Mouse (Mus musculus) adrenal gland, postnatal 36 days (tissue): ENCODE measurements around the gene Nap1l1. TPM values are rescaled to one million over a fixed set of nuclear protein-coding genes. Genes with fewer than 3 reads are reported as not detected.
A peak's percentile ranks its signal among the peaks of the same experiment; 100 is the strongest.
"Not testable (repeated sequence)": the region's sequence is repeated elsewhere in the genome, so short reads cannot be mapped to it uniquely, and the experiment has no call there.

Experiments used
- DNase-seq, 2 experiments: peaks; one replicate each; pipeline ENCODE4 v3.0.0; 2021; ENCODE audit warnings: mixed read lengths in 1 of 2
- total RNA-seq, 2 experiments: library from RNA; stranded (reverse); gene quantifications; 2 replicates each; pipeline ENCODE4 v1.2.3; 2021

The Nap1l1 gene
- total RNA-seq, 2 experiments from 2014 or later = 140 to 149 TPM

- no peak for DNase-seq
Measured at GRCm38 (mm10) chr10:111476989-111477510, 4.0 kb downstream of the Nap1l1 start.

- DNase-seq = no peak
Measured at GRCm38 (mm10) chr10:111479599-111479998, 6.6 kb downstream of the Nap1l1 start.

- DNase-seq = no peak
Measured at GRCm38 (mm10) chr10:111482654-111483053, 9.6 kb downstream of the Nap1l1 start.

GRCm38 (mm10) chr10:111484079-111484478 lies 11.1 kb downstream of the Nap1l1 start:
- no peak for DNase-seq

GRCm38 (mm10) chr10:111488793-111489192 lies 15.8 kb downstream of the Nap1l1 start:
- DNase-seq = no peak

GRCm38 (mm10) chr10:111490079-111490478 lies 17.1 kb downstream of the Nap1l1 start:
- DNase-seq = not testable (repeated sequence)

GRCm38 (mm10) chr10:111495888-111496287 lies 22.9 kb downstream of the Nap1l1 start:
- DNase-seq = peak in 1 of 2 experiments; percentile 54

GRCm38 (mm10) chr10:111499892-111500291 lies 26.9 kb downstream of the Nap1l1 start:
- no peak for DNase-seq

- DNase-seq = peak; percentile 79 to 82
Measured at GRCm38 (mm10) chr10:111503071-111503470, 30.0 kb downstream of the Nap1l1 start.

- DNase-seq = peak in 1 of 2 experiments; percentile 41
Measured at GRCm38 (mm10) chr10:111503716-111504115, 30.7 kb downstream of the Nap1l1 start.

- no peak for DNase-seq
Measured at GRCm38 (mm10) chr10:111504606-111505005, 31.6 kb downstream of the Nap1l1 start.

GRCm38 (mm10) chr10:111505406-111505805 lies 32.4 kb downstream of the Nap1l1 start:
- no peak for DNase-seq

GRCm38 (mm10) chr10:111506101-111506925 lies 33.3 kb downstream of the Nap1l1 start, which contains the start of gene Phlda1:
Phlda1 (plus strand) TSS chr10:111506286.
- peak; percentile 98 to 99 for DNase-seq

- peak in 1 of 2 experiments; percentile 54 for DNase-seq
Measured at GRCm38 (mm10) chr10:111506926-111507459, 34.0 kb downstream of the Nap1l1 start.

GRCm38 (mm10) chr10:111507460-111508211 lies 34.6 kb downstream of the Nap1l1 start:
- DNase-seq = peak; percentile 67 to 79

GRCm38 (mm10) chr10:111508324-111509080 lies 35.5 kb downstream of the Nap1l1 start:
- DNase-seq = no peak

GRCm38 (mm10) chr10:111509103-111509784 lies 36.2 kb downstream of the Nap1l1 start:
- DNase-seq = no peak

GRCm38 (mm10) chr10:111509981-111510380 lies 37.0 kb downstream of the Nap1l1 start:
- no peak for DNase-seq

GRCm38 (mm10) chr10:111510798-111511197 lies 37.8 kb downstream of the Nap1l1 start:
- peak; percentile 65 to 66 for DNase-seq

- peak in 1 of 2 experiments; percentile 29 for DNase-seq
Measured at GRCm38 (mm10) chr10:111512036-111512568, 39.1 kb downstream of the Nap1l1 start.
